Mouse (Mus musculus): ENCODE measurements around the gene Baiap2. TPM values are rescaled to one million over a fixed set of nuclear protein-coding genes. Genes with fewer than 3 reads are reported as not detected.

Gene Baiap2
- polyA plus RNA-seq, 1 experiment from 2014 or later = 31.7 TPM

- H3K36me3 ChIP-seq (ENCODE audit: control insufficient read depth, insufficient read depth, low read length) = no peaks in the 10 kb centered on the region
- 54% methylated on average over 9 of the region's 9 CpGs for WGBS
- ATAC-seq (ENCODE audit: low read depth) = peak; percentile 59
Observed at GRCm38 (mm10) chr11:120052274-120052673, 109.7 kb downstream of the Baiap2 start.

GRCm38 (mm10) chr11:120053846-120054245 lies 111.3 kb downstream of the Baiap2 start:
- H3K9ac ChIP-seq (ENCODE audit: low read length) = no peak overlapping the region
- no peak overlapping the region for H3K4me2 ChIP-seq (ENCODE audit: low read depth, low read length)
- H3K4me3 ChIP-seq (ENCODE audit: low read length) = no peak overlapping the region
- ATAC-seq (ENCODE audit: low read depth) = no peak
- H3K9me3 ChIP-seq (ENCODE audit: control insufficient read depth, low read length) = no peaks in the 10 kb centered on the region
- no peak overlapping the region for H3K27ac ChIP-seq (ENCODE audit: low read length)
- H3K4me1 ChIP-seq (replicated peaks; ENCODE audit: control insufficient read depth, insufficient read depth, low read length) = peaks cover 2% of the 10 kb centered on the region; the same call in 1 of the 2 replicates
- H3K27me3 ChIP-seq (ENCODE audit: control insufficient read depth, insufficient read depth, low read depth, low read length) = peaks cover under 1% of the 10 kb centered on the region; the same call in 1 of the 2 replicates
- no peaks in the 10 kb centered on the region for H3K36me3 ChIP-seq (ENCODE audit: control insufficient read depth, insufficient read depth, low read length)
- 60% methylated on average over 4 of the region's 4 CpGs for WGBS

More at GRCm38 (mm10) chr11:120052274-120052673, 109.7 kb downstream of the Baiap2 start:
- peaks cover 14% of the 10 kb centered on the region; the same call in 1 of the 2 replicates for H3K4me1 ChIP-seq (replicated peaks; ENCODE audit: control insufficient read depth, insufficient read depth, low read length)
- H3K4me2 ChIP-seq (ENCODE audit: low read depth, low read length) = no peak overlapping the region
- H3K9me3 ChIP-seq (ENCODE audit: control insufficient read depth, low read length) = no peaks in the 10 kb centered on the region
- H3K4me3 ChIP-seq (ENCODE audit: low read length) = no peak overlapping the region
- no peak overlapping the region for H3K27ac ChIP-seq (ENCODE audit: low read length)
- H3K9ac ChIP-seq (ENCODE audit: low read length) = no peak overlapping the region
- H3K27me3 ChIP-seq (ENCODE audit: control insufficient read depth, insufficient read depth, low read depth, low read length) = peaks cover 16% of the 10 kb centered on the region

- ATAC-seq (ENCODE audit: low read depth) = no peak
- whole genome bisulfite sequencing = 71% methylated on average over 12 of the region's 12 CpGs
Observed at GRCm38 (mm10) chr11:120055953-120056732, 113.6 kb downstream of the Baiap2 start.

More at GRCm38 (mm10) chr11:120055953-120056732, 113.6 kb downstream of the Baiap2 start:
- Histone ChIP-seq H3K27ac (ENCODE audit: low read length) (no peak overlapping the region), H3K36me3 (ENCODE audit: control insufficient read depth, insufficient read depth, low read length) (no peaks in the 10 kb centered on the region), H3K4me3 (ENCODE audit: low read length) (no peak overlapping the region), H3K4me1 (replicated peaks; ENCODE audit: control insufficient read depth, insufficient read depth, low read length) (peaks cover 2% of the 10 kb centered on the region; the same call in 1 of the 2 replicates), H3K9ac (ENCODE audit: low read length) (no peak overlapping the region), H3K4me2 (ENCODE audit: low read depth, low read length) (no peak overlapping the region), H3K9me3 (ENCODE audit: control insufficient read depth, low read length) (no peaks in the 10 kb centered on the region), H3K27me3 (ENCODE audit: control insufficient read depth, insufficient read depth, low read depth, low read length) (no peaks in the 10 kb centered on the region)

MicroRNAs encoded within 50 kb of the gene (microRNA counts, 519-probe panel; counts per million panel counts)
- microRNA mmu-miR-338-3p (2,519 counts per million, percentile 44 among the panel's probes with 10 or more counts), microRNA mmu-miR-338-5p (1,709 counts per million, percentile 25 among the panel's probes with 10 or more counts)

Small RNAs within 50 kb of the gene (microRNA-seq; reads per million reads assigned to microRNA genes)
- gene Mir3065 (not detected), gene Mir338 (not detected)

Other genes starting within 250 kb of the Baiap2 start
- gene Chmp6, start 29.3 kb upstream of the Baiap2 start, polyA plus RNA-seq (2015; fragmentation: Nextera tagmentation; extraction: Ambion mirVana) = 90.3 and 92.6 TPM in 2 replicates
- 2.0 and 2.2 TPM in 2 replicates for gene Aatk, start 104.4 kb downstream of the Baiap2 start, polyA plus RNA-seq (2015; fragmentation: Nextera tagmentation; extraction: Ambion mirVana)
- gene Cep131, start 144.1 kb downstream of the Baiap2 start, polyA plus RNA-seq (2015; fragmentation: Nextera tagmentation; extraction: Ambion mirVana) = 15.3 and 16.4 TPM in 2 replicates
- gene Tepsin, start 156.0 kb downstream of the Baiap2 start, polyA plus RNA-seq (2015; fragmentation: Nextera tagmentation; extraction: Ambion mirVana) = 17.8 and 18.2 TPM in 2 replicates
- 64.7 and 78.3 TPM in 2 replicates for gene Ndufaf8, start 156.2 kb downstream of the Baiap2 start, polyA plus RNA-seq (2015; fragmentation: Nextera tagmentation; extraction: Ambion mirVana)
- 96.3 and 100 TPM in 2 replicates for gene Slc38a10, start 208.6 kb downstream of the Baiap2 start, polyA plus RNA-seq (2015; fragmentation: Nextera tagmentation; extraction: Ambion mirVana)

Data from lung, embryonic 16.5 days (tissue).